Mouse (Mus musculus): ENCODE data around the gene Rgs12. TPM values are rescaled to one million over a fixed set of nuclear protein-coding genes. Genes with fewer than 3 reads are reported as not detected.

The Rgs12 gene
- total RNA-seq, 2 experiments from 2014 or later, result 7.1 to 8.6 TPM

DNA sequence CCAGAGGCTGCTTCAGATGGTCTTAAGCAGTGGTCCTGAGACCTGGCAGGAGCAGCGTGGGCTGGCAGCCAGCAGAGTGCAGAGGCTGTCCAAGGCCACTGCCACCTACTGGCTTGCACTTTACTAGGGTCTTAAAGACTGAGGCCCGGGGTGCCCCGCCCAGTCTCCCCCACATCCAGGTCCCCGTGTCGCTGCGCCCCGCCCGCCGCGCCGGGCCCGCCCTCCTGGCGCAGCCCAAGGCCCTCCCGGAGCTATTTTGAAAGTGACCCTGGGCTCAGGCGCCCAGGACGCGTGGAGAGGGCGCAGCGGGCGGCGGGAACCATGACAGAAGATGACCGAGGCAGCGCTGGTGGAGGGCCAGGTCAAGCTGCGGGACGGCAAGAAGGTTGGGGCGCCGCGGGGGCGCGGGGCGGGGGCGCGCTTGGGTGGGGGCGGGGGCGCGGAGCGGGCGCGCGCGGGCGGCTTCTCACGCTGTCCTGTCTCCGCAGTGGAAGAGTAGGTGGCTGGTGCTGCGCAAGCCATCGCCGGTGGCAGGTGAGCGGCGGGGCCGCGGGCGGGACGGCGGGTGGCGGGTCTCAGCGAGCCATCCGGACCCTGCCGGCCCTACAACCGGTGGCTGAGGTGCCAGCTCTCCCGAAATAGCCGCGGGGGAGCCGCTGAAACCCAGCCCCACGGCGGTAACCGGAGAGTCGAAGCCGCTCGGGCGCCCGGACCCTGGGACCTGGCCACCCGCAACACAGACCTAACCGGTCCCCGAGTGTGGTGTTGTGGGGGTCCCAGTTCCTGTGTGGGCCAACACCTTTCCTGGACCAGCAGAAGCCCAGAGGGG, 107.6 kb downstream of the Rgs12 start, which contains the start of gene Dok7:
Gene Dok7, plus strand, starts transcription at position 163 of the 829 bp plus-strand sequence.
- peak; percentile 72 for DNase-seq
- intact Hi-C loops (cut with DNase I; ENCODE audit: low total_unique reads), result no loop called here

DNA sequence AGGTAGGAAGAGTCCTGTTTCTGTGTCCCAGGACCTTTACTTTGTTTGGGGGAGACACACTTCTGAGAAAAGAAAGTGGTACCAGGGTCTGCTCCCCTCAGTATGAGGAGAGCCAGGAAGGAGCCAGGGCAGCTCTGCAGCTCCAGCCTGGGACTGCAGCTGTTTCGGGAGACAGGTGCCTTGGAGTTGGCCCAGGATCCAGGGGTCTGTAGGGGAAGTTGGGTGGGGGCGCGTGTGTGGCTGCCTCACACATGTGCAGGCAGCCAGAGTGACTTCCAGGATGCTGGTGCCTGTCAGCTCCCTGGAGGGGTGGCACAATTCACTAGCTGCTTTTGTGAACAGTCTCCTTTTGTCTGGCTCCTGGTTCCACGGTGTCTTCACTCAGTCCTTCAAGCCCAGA, 108.3 kb downstream of the Rgs12 start:
- intact Hi-C loops (cut with DNase I; ENCODE audit: low total_unique reads), result no loop called here
- no peak for DNase-seq

DNA sequence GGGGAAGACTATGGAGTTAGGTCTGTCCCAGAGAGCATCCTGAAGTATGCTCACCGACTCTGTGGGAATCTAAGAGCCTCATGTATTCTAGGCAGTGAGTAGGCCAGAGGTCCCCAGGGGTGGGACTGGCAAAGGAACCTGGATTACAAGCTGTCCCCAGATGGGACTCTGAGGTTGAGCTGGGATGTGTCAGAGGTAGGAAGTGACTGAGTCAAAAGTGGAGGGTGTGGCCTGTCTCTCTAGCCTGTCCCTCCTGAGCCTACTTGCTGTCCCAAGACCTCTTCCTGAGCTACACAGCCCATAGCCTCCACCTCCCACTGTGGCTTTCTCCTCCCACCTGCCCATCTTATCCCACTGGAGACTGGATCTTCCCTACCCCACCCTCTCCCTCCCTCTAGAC, 109.0 kb downstream of the Rgs12 start:
- no peak for DNase-seq
- intact Hi-C loops (cut with DNase I; ENCODE audit: low total_unique reads), result no loop called here

DNA sequence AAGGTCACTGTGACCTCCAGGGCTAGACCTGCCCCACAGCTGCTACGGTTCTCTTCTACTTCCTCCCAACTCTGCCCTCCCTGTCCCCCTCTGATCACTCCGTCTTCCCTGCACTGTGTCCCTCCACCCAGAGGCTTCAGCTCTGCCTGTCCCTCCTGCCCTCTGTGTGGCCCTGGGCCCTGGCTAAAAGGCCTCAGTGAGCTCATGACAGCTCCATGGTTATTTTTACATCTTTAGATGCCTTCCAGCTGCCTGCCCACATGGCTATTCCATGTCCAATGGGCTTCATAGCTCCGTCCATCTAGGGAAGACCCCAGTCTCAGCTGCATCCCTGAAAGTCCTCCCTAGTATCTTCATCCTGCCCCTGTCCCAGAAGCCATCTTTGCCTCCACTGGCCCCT, 110.9 kb downstream of the Rgs12 start:
- DNase-seq, result no peak
- intact Hi-C loops (cut with DNase I; ENCODE audit: low total_unique reads), result no loop called here

DNA sequence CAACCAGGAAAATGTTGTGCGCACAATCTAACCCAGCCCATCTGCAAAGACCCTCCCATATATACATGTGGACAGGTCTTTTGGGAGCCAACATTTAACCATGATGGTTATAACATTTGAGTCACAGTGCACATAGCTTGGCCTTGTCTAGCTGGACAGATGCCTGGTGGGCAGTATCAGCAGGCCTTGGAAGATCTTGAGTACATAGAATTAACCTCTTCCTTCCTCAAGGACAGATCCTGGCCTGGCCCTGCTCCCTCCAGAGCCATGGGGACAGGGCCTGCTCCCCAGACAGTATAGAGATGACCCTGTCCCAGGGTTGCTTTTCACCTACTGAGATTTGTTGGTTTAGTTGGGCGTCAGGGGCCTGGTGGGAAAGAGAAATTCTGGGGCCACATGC, 120.6 kb downstream of the Rgs12 start:
- intact Hi-C loops (cut with DNase I; ENCODE audit: low total_unique reads), result no loop called here
- DNase-seq, result no peak

DNA sequence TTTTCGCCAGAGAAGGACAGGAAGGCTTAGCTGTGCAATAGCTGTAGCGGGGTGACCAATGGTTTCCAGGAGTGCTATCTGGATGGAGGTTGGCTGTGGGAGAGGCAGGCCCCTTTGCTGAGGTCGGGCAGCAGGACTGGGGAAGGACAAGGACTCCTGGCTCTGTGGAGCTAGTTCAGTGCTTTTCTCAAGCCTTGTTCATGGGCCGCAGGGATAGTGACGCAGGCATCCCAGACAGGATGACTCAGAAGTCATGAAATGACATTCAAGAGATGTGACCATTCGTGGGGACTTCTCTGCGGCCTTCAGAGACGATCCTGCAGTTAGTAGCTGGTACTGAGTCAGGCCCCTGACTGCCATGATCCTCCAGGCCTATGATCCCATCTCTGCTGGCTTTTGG, 121.1 kb downstream of the Rgs12 start:
- intact Hi-C loops (cut with DNase I; ENCODE audit: low total_unique reads), result no loop called here
- DNase-seq, result no peak

DNA sequence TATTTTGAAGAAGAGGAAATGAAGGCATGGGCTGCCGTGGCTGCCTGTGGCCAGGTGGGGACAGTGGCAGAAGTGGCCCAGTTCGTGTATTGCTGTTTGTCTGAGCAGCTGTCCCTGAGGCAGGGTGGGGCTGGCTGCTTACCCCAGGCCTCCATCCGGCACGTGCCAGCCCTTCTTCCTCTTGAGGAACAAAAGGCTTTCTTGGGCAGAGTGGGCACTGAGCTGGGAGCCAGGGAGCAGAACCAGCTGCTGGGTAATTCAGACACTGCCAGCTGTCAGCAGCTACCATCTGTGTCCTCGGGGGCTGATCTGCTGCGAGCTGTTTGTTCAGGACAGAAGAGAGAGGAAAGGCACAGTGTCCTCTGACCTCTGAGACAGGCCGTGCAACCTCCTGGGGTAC, 121.7 kb downstream of the Rgs12 start:
- intact Hi-C loops (cut with DNase I; ENCODE audit: low total_unique reads), result no loop called here
- DNase-seq, result peak; percentile 36

DNA sequence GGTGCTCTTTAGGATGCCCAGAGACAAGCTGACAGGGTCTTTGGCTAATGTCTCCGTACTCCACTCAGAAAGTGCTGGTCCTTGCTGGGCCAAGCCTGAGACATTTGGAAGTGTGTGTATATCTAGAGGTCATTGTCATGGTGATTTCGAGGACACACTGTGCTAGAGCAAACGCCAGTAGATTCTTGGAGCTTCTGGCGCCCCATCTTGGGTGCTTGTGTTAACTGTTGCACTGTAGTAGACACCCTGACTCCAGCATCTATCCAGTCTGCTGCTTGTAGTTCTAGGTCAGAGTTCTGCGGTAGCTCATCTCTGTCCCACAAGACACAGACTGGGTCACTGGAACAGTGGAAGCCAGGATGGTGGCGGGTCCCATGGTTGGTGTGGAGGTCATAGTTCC, 122.6 kb downstream of the Rgs12 start:
- intact Hi-C loops (cut with DNase I; ENCODE audit: low total_unique reads), result no loop called here
- DNase-seq, result no peak

DNA sequence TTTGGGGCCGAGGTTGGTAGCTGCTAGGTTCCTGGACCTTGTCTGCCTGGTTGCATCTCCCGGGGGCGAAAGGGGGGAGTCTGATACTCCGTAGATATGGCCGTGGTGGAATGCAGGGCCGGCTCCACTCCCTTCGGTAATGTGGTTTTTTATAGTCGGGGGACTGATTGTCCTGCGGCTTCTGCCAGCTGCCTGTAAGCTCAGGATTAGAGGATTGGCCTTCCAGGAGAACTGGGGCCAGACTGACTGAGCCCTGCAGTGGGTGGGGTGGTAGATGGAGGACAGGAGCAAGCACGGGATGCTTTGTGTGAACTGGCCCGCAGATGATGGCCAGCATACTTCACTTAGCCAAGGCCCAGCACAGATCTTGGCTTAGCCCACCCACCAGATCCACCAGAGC, 124.0 kb downstream of the Rgs12 start:
- DNase-seq, result no peak

DNA sequence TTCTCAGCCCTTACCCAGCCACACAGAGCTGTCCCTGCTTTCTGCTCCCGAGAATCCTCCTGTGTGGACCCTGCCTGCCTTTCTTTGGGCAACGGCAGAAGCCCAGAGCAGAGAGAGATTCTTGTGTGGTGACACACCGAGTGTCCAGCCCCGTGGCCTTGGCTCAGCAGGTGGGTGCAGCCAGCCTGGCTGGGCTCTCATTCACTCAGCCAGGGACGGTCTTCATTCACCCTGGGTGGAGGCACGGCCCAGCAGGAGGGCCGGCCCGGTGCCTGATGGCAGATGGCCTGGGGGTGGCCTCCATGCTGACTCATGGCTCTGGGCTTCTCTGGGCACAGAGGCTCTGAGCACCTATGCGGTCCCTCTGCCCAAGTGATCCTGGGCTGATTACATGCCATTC, 124.7 kb downstream of the Rgs12 start:
- DNase-seq, result peak; percentile 83
- intact Hi-C loops (cut with DNase I; ENCODE audit: low total_unique reads), result no loop called here

More for the DNA sequence above, 124.0 kb downstream of the Rgs12 start:
- intact Hi-C loops (cut with DNase I; ENCODE audit: low total_unique reads), result no loop called here

DNA sequence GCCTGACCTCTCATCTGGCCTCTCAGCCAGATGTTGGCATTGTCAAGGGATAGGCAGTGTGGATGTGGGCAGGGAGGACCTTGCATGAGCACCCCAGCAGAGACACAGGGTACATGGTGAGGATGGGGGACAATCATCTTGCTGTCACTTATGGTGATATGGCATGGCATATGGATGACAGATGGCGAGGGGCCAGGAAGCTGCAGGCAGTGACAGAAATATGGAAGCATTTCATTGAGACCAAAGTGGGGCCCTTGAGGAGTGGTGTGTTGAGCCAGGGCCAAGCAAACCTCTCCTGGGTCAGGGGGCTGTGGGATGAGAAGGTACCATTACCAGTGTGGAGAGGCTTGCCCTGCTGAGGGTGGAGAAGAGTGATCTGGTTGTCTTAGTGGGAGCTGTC, 127.1 kb downstream of the Rgs12 start:
- intact Hi-C loops (cut with DNase I; ENCODE audit: low total_unique reads), result no loop called here
- no peak for DNase-seq

DNA sequence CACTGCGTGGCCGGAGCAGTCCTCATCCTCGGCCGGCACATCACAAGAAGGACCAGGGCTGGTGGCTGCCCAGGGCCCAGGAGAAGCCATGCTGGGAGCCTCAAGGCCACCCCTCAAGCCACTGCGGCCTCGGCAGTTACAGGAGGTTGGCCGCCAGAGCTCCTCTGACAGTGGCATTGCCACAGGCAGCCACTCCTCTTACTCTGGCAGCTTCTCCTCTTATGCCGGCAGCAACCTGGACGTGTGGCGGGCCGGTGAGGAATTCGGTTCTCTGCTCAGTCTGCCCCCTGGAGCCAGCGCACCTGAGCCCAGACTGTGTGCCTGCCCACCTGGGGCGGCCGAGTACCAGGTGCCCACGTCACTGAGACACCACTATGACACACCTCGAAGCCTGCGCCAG, 129.9 kb downstream of the Rgs12 start:
- DNase-seq, result no peak
- intact Hi-C loops (cut with DNase I; ENCODE audit: low total_unique reads), result no loop called here

DNA sequence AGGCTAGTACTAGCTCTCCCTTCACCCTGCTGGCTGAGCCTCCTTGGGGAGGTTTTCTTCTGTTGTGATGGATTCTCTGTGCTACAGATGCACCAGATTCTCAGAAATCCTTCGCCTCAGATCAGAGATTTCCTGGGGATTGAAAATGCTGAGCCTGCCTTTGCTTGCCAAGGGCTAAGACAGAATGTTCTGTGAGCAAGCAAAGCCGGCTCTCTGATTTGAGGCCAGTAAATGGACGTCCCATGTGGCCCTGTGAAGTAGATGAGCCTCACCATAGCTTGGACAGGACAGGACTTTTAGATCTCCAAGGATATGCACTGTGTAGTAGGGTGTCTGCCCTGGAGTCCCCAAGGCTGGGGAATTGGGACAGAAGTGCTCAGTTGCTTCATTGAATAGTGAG, 135.7 kb downstream of the Rgs12 start:
- intact Hi-C loops (cut with DNase I; ENCODE audit: low total_unique reads), result loop anchor here (5.0 kb wide), 1 partner anchor 33 kb away; no protein-coding TSS in a partner anchor
- no peak for DNase-seq

DNA sequence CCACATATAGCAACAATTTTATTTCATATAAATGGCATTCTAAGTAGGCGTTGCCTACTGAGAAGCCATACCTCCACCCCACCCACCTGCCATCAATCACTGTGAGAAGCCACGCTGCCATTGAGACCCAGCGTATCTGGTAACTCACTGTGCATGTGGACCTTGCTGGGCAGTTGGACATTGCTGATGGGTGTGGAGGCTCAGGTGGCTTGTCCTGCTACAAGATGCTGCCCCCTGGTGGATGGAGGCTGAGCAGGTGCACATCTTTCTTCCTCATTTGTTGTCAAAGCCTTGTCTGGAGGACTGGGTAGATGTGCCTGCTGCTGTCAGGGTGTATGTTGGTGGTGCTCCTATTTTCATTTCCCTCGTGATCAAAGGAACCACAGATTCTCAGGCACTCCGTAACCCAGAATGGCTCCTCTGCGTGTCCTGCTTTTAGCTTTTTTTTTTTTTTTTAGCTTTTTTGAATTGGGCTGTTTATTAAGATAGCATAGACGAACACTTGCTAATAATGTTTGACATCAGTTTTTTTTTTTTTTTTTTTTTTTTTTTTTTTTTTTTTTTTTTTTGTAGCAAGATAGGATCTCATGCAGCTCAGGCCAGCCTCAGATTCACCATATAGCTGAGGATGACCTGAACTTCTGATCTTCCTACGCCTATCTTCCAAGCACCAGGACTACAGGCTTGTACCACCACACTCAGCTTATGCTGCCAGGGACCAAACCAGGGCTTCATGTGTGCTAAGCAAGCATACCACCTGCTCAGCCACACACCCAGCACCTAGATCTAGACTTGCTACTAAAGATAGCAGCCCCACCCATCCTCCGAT, 139.8 kb downstream of the Rgs12 start:
- peak; percentile 73 for DNase-seq
- intact Hi-C loops (cut with DNase I; ENCODE audit: low total_unique reads), result loop anchor here (5.0 kb wide), 1 partner anchor 37 kb away; no protein-coding TSS in a partner anchor

Small RNAs within 50 kb of the gene (microRNA-seq; reads per million reads assigned to microRNA genes)
- 1.6 to 4.5 reads per million in 2 experiments for gene Mir3097

Other genes with a start within 250 kb of the Rgs12 start
- 1 to 10 TPM; 7.1 to 8.1 TPM for gene Htt, start 187.7 kb upstream of the Rgs12 start, total RNA-seq (2021)
- gene Msantd1, start 41.4 kb upstream of the Rgs12 start, total RNA-seq (2021), result under 1 TPM; 0.10 to 0.29 TPM
- gene Hgfac, start 92.1 kb downstream of the Rgs12 start, total RNA-seq (2021), result under 1 TPM; 0.42 to 0.45 TPM
- 10 to 100 TPM; 30.0 to 33.3 TPM for gene Dok7, start 107.3 kb downstream of the Rgs12 start, total RNA-seq (2021)
- gene Lrpap1, start 156.3 kb downstream of the Rgs12 start, total RNA-seq (2021), result 10 to 100 TPM; 33.0 to 36.7 TPM

Data from gastrocnemius, postnatal 14 days (tissue).